Mouse (Mus musculus): ENCODE measurements around the gene Fbxl5. TPM values are rescaled to one million over a fixed set of nuclear protein-coding genes. Genes with fewer than 3 reads are reported as not detected.

Fbxl5 gene
- polyA plus RNA-seq, 1 experiment from 2014 or later = 63.0 TPM

GRCm38 (mm10) chr5:43770618-43771354 is 50.7 kb downstream of the Fbxl5 start:
- no peak for DNase-seq (ENCODE audit: low spot score)
- Histone ChIP-seq H3K36me3 (ENCODE audit: control insufficient read depth, insufficient read depth, low read length) (peaks cover 7% of the 10 kb centered on the region; the same call in 1 of the 2 replicates), H3K4me1 (ENCODE audit: control insufficient read depth, insufficient read depth, low read length) (no peaks in the 10 kb centered on the region), H3K27me3 (ENCODE audit: control insufficient read depth, insufficient read depth, low read length) (no peaks in the 10 kb centered on the region), H3K9me3 (ENCODE audit: control insufficient read depth, low read length) (no peaks in the 10 kb centered on the region), H3K4me3 (ENCODE audit: low read depth, low read length) (no peak overlapping the region), H3K4me2 (ENCODE audit: low read depth, severe bottlenecking) (no peak overlapping the region), H3K27ac (replicated peaks; ENCODE audit: low read depth, low read length) (no peak overlapping the region), H3K9ac (ENCODE audit: low read length) (no peak overlapping the region)
- ATAC-seq (ENCODE audit: insufficient number of reproducible peaks, low FRiP score, low TSS enrichment, low read depth) = no peak
- 90% methylated on average over 3 of the region's 3 CpGs for WGBS

GRCm38 (mm10) chr5:43749092-43749491 is 72.3 kb downstream of the Fbxl5 start:
- Histone ChIP-seq H3K4me3 (ENCODE audit: low read depth, low read length) (no peak overlapping the region), H3K4me2 (ENCODE audit: low read depth, severe bottlenecking) (no peak overlapping the region), H3K9me3 (ENCODE audit: control insufficient read depth, low read length) (no peaks in the 10 kb centered on the region), H3K27ac (replicated peaks; ENCODE audit: low read depth, low read length) (no peak overlapping the region), H3K27me3 (ENCODE audit: control insufficient read depth, insufficient read depth, low read length) (no peaks in the 10 kb centered on the region), H3K9ac (ENCODE audit: low read length) (no peak overlapping the region), H3K4me1 (ENCODE audit: control insufficient read depth, insufficient read depth, low read length) (no peaks in the 10 kb centered on the region), H3K36me3 (ENCODE audit: control insufficient read depth, insufficient read depth, low read length) (no peaks in the 10 kb centered on the region)
- DNase-seq (ENCODE audit: low spot score) = no peak
- WGBS = 85% methylated on average over 3 of the region's 3 CpGs
- ATAC-seq (ENCODE audit: insufficient number of reproducible peaks, low FRiP score, low TSS enrichment, low read depth) = no peak

DNA sequence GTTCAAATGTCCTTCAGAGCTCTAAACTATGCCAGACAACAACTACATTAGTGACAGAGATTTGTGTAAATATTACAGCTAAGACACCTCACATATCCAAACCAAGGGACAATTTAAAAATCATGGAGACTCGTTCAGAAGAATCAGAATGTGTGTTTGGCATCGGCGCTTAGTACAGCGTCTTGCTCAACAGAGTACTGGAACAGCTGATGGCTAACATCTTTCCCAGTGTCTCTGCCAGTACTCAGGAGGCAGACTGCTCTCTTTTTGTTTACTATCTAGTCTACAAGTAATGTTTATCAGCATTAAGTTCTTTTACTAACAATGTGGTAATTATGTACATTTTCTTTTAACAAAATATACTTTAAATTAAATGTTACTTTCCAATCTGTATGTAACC is 73.4 kb downstream of the Fbxl5 start:
- Histone ChIP-seq H3K36me3 (ENCODE audit: control insufficient read depth, insufficient read depth, low read length) (no peaks in the 10 kb centered on the region), H3K27ac (replicated peaks; ENCODE audit: low read depth, low read length) (no peak overlapping the region), H3K4me2 (ENCODE audit: low read depth, severe bottlenecking) (no peak overlapping the region), H3K9me3 (ENCODE audit: control insufficient read depth, low read length) (no peaks in the 10 kb centered on the region), H3K4me3 (ENCODE audit: low read depth, low read length) (no peak overlapping the region), H3K27me3 (ENCODE audit: control insufficient read depth, insufficient read depth, low read length) (no peaks in the 10 kb centered on the region), H3K9ac (ENCODE audit: low read length) (no peak overlapping the region), H3K4me1 (ENCODE audit: control insufficient read depth, insufficient read depth, low read length) (no peaks in the 10 kb centered on the region)
- DNase-seq (ENCODE audit: low spot score) (no peak), ATAC-seq (ENCODE audit: insufficient number of reproducible peaks, low FRiP score, low TSS enrichment, low read depth) (no peak)
- 92% methylated on average over 4 of the region's 4 CpGs for WGBS

GRCm38 (mm10) chr5:43745156-43745555 is 76.3 kb downstream of the Fbxl5 start:
- H3K9me3 ChIP-seq (ENCODE audit: control insufficient read depth, low read length) = no peaks in the 10 kb centered on the region
- no peak overlapping the region for H3K9ac ChIP-seq (ENCODE audit: low read length)
- H3K27me3 ChIP-seq (ENCODE audit: control insufficient read depth, insufficient read depth, low read length) = no peaks in the 10 kb centered on the region
- no peaks in the 10 kb centered on the region; the same call in 1 of the 2 replicates for H3K36me3 ChIP-seq (ENCODE audit: control insufficient read depth, insufficient read depth, low read length)
- 54% methylated on average over 5 of the region's 5 CpGs for WGBS
- no peak for DNase-seq (ENCODE audit: low spot score)
- no peaks in the 10 kb centered on the region for H3K4me1 ChIP-seq (ENCODE audit: control insufficient read depth, insufficient read depth, low read length)
- H3K27ac ChIP-seq (replicated peaks; ENCODE audit: low read depth, low read length) = no peak overlapping the region
- H3K4me2 ChIP-seq (ENCODE audit: low read depth, severe bottlenecking) = no peak overlapping the region
- no peak for ATAC-seq (ENCODE audit: insufficient number of reproducible peaks, low FRiP score, low TSS enrichment, low read depth)
- no peak overlapping the region for H3K4me3 ChIP-seq (ENCODE audit: low read depth, low read length)

GRCm38 (mm10) chr5:43744187-43744586 is 77.3 kb downstream of the Fbxl5 start:
- Histone ChIP-seq H3K27ac (replicated peaks; ENCODE audit: low read depth, low read length) (no peak overlapping the region), H3K4me3 (ENCODE audit: low read depth, low read length) (no peak overlapping the region), H3K4me2 (ENCODE audit: low read depth, severe bottlenecking) (no peak overlapping the region), H3K36me3 (ENCODE audit: control insufficient read depth, insufficient read depth, low read length) (no peaks in the 10 kb centered on the region; the same call in 1 of the 2 replicates), H3K9ac (ENCODE audit: low read length) (no peak overlapping the region), H3K4me1 (ENCODE audit: control insufficient read depth, insufficient read depth, low read length) (no peaks in the 10 kb centered on the region), H3K9me3 (ENCODE audit: control insufficient read depth, low read length) (no peaks in the 10 kb centered on the region), H3K27me3 (ENCODE audit: control insufficient read depth, insufficient read depth, low read length) (no peaks in the 10 kb centered on the region)
- DNase-seq (ENCODE audit: low spot score) (no peak), ATAC-seq (ENCODE audit: insufficient number of reproducible peaks, low FRiP score, low TSS enrichment, low read depth) (no peak)
- 95% methylated on average over 1 of the region's 1 CpGs for WGBS

DNA sequence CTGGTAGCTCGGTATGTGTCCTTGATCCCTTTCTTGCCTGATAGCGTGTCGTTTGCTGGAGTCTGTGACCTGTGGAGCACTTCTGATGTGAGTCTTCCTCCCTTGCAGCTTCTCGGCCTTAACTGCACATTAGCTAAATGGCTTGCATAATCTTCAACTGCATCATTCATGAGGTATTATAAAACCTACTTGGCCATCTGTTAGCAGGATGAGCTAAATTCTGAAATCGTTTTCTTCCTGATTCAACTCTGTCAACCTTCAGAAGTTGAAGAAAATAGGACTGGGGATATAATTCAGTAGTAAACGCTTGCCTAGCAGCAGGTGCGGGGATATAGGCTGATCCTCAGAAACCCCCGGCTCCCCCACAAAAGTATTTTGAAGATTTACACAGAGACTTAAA is 89.1 kb downstream of the Fbxl5 start:
- H3K4me1 ChIP-seq (ENCODE audit: control insufficient read depth, insufficient read depth, low read length) = no peaks in the 10 kb centered on the region
- DNase-seq (ENCODE audit: low spot score) (no peak), ATAC-seq (ENCODE audit: insufficient number of reproducible peaks, low FRiP score, low TSS enrichment, low read depth) (no peak)
- 85% methylated on average over 8 of the region's 8 CpGs for WGBS
- no peaks in the 10 kb centered on the region for H3K9me3 ChIP-seq (ENCODE audit: control insufficient read depth, low read length)
- no peak overlapping the region for H3K4me3 ChIP-seq (ENCODE audit: low read depth, low read length)
- no peak overlapping the region for H3K9ac ChIP-seq (ENCODE audit: low read length)
- H3K36me3 ChIP-seq (ENCODE audit: control insufficient read depth, insufficient read depth, low read length) = no peaks in the 10 kb centered on the region
- H3K27me3 ChIP-seq (ENCODE audit: control insufficient read depth, insufficient read depth, low read length) = no peaks in the 10 kb centered on the region
- H3K27ac ChIP-seq (replicated peaks; ENCODE audit: low read depth, low read length) = no peak overlapping the region
- H3K4me2 ChIP-seq (ENCODE audit: low read depth, severe bottlenecking) = no peak overlapping the region

GRCm38 (mm10) chr5:43728375-43729165 is 92.9 kb downstream of the Fbxl5 start:
- ATAC-seq (ENCODE audit: insufficient number of reproducible peaks, low FRiP score, low TSS enrichment, low read depth) (no peak), DNase-seq (ENCODE audit: low spot score) (no peak)
- no peaks in the 10 kb centered on the region for H3K4me1 ChIP-seq (ENCODE audit: control insufficient read depth, insufficient read depth, low read length)
- H3K4me2 ChIP-seq (ENCODE audit: low read depth, severe bottlenecking) = no peak overlapping the region
- no peak overlapping the region for H3K9ac ChIP-seq (ENCODE audit: low read length)
- H3K4me3 ChIP-seq (ENCODE audit: low read depth, low read length) = no peak overlapping the region
- no peaks in the 10 kb centered on the region for H3K36me3 ChIP-seq (ENCODE audit: control insufficient read depth, insufficient read depth, low read length)
- H3K27me3 ChIP-seq (ENCODE audit: control insufficient read depth, insufficient read depth, low read length) = no peaks in the 10 kb centered on the region
- no peaks in the 10 kb centered on the region for H3K9me3 ChIP-seq (ENCODE audit: control insufficient read depth, low read length)
- H3K27ac ChIP-seq (replicated peaks; ENCODE audit: low read depth, low read length) = no peak overlapping the region
- WGBS = 87% methylated on average over 11 of the region's 11 CpGs

DNA sequence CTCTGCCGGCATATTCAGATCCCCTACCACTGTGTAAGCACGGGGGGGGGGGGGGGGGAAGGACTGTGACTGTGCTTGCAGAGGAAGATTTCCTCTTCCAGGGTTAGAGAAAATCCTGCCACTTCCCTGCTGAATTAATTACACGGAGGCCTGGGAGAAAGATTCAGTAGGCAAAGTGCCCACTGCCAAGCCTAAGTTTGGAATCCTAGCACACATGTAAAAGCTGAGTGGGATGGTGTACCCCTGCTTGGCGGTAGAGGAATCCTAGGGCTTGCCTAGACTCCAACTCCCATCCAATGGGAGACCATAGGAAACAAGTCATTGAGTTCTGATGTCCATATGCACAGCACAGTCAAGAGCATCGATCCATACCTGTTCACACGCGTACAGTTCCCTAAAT is 97.6 kb downstream of the Fbxl5 start:
- H3K4me2 ChIP-seq (ENCODE audit: low read depth, severe bottlenecking) = no peak overlapping the region
- DNase-seq (ENCODE audit: low spot score) (no peak), ATAC-seq (ENCODE audit: insufficient number of reproducible peaks, low FRiP score, low TSS enrichment, low read depth) (no peak)
- H3K36me3 ChIP-seq (ENCODE audit: control insufficient read depth, insufficient read depth, low read length) = no peaks in the 10 kb centered on the region
- H3K9me3 ChIP-seq (ENCODE audit: control insufficient read depth, low read length) = no peaks in the 10 kb centered on the region
- no peak overlapping the region for H3K4me3 ChIP-seq (ENCODE audit: low read depth, low read length)
- no peaks in the 10 kb centered on the region for H3K27me3 ChIP-seq (ENCODE audit: control insufficient read depth, insufficient read depth, low read length)
- H3K27ac ChIP-seq (replicated peaks; ENCODE audit: low read depth, low read length) = no peak overlapping the region
- H3K4me1 ChIP-seq (ENCODE audit: control insufficient read depth, insufficient read depth, low read length) = no peaks in the 10 kb centered on the region
- no peak overlapping the region for H3K9ac ChIP-seq (ENCODE audit: low read length)
- 91% methylated on average over 7 of the region's 7 CpGs for WGBS

Data from limb, embryonic 11.5 days (tissue).